Mouse (Mus musculus): ENCODE results near the gene Invs.

DNA sequence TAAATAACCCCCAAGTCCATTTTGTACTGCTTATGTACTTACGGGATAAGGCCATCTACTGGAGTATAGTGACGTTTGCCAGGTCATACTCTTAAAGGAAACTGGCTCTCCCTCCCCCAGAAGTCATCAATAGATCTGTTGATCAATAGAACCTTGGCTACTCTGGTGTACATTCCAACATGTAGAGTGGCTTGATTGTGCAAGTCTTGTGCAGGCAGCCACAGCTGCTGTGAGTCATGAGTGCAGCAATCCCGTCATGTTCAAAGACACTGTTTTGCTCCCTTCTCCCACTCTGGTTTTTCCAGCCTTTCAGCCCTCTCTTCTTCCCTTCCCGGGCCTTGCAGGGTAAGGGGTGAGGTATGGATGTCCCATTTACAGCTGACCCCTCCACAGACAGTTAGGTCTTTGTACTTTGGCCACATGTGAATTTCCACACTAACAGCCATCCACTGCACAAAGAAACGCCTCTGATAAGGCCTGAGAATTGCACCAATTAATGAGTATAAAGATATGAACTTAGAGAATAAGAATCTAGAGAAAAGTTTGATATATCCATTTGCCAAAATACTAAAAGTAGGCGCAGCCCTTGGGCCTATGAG lies 53.0 kb downstream of the Invs start:
- no peak for TF ChIP-seq CTCF (IDR thresholded peaks at IDR 0.05; ENCODE audit: extremely low read depth, insufficient read length, insufficient replicate concordance, low read depth, low read length)
- no peak for TF ChIP-seq POLR2A (IDR thresholded peaks at IDR 0.05; ENCODE audit: low read depth, low read length)
